Mouse (Mus musculus) heart, postnatal 0 days (tissue): ENCODE measurements at regions not wholly inside any gene's neighbourhood (a gene's known extent, or its start where the extent isn't known, plus 50 kb on each side); places are given as distances from the start of the nearest gene placed in this dataset.

Experiments used
- CTCF ChIP-seq: IDR thresholded peaks from 2 replicates; pipeline ENCODE4 v1.5.1; 2016; ENCODE audit warnings: antibody characterized with exemption, control low read depth, low read depth
- EP300 ChIP-seq: IDR thresholded peaks from 2 replicates; pipeline ENCODE4 v1.6.1; 2016; ENCODE audit warnings: antibody characterized with exemption, low read depth

DNA sequence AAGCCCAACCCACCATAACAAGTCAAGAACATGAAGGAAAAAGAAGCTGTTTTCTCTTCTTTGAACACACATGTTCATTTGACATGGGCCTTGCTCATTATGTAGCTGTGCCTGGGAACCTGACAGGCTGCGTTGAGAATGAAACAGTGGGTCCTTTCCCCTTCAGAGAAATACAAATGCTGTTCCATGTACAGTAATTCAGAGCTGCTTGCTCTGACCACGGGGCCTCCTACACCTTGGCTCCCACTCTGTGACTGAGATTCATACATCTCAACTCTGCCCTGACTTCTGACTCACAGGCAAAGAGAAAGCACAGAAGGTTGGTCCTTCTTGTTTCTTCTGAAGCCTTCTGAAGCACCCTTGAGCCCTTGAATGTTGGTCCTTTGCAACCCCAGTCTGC is 1345.4 kb upstream of the A1bg start:
- no peak for TF ChIP-seq CTCF
- TF ChIP-seq EP300: no peak
